Mouse (Mus musculus) layer of hippocampus, adult 6 months (tissue): Measurements from ENCODE around the gene Nkapl. TPM values are rescaled to one million over a fixed set of nuclear protein-coding genes. Genes with fewer than 3 reads are reported as not detected.

ENCODE experiments used
- long read RNA-seq, 2 experiments: library from polyadenylated mRNA; unstranded; transcript quantifications; one replicate each; pipeline ENCODE4 v2.0.0; 2019 to 2020
- microRNA-seq: library from miRNA; unstranded; fragments of <30 nt; microRNA quantifications from one replicate; pipeline ENCODE4 v1.2.0, GENCODE M21; 2020
- polyA plus RNA-seq: library from polyadenylated mRNA; unstranded; fragments of <200 nt; fragmentation: Nextera tagmentation; gene quantifications from 2 replicates; pipeline ENCODE4 v1.2.3, GENCODE M21; 2021

Nkapl gene
- polyA plus RNA-seq, result 1.4 and 1.6 TPM in 2 replicates
- long read RNA-seq, experiment 1, result 0 reads
- long read RNA-seq, experiment 2, partial matches to known transcripts, result 0 of 1 reads
- long read RNA-seq, experiment 2, other reads (novel, unspliced or antisense), result 0 of 1 reads

DNA sequence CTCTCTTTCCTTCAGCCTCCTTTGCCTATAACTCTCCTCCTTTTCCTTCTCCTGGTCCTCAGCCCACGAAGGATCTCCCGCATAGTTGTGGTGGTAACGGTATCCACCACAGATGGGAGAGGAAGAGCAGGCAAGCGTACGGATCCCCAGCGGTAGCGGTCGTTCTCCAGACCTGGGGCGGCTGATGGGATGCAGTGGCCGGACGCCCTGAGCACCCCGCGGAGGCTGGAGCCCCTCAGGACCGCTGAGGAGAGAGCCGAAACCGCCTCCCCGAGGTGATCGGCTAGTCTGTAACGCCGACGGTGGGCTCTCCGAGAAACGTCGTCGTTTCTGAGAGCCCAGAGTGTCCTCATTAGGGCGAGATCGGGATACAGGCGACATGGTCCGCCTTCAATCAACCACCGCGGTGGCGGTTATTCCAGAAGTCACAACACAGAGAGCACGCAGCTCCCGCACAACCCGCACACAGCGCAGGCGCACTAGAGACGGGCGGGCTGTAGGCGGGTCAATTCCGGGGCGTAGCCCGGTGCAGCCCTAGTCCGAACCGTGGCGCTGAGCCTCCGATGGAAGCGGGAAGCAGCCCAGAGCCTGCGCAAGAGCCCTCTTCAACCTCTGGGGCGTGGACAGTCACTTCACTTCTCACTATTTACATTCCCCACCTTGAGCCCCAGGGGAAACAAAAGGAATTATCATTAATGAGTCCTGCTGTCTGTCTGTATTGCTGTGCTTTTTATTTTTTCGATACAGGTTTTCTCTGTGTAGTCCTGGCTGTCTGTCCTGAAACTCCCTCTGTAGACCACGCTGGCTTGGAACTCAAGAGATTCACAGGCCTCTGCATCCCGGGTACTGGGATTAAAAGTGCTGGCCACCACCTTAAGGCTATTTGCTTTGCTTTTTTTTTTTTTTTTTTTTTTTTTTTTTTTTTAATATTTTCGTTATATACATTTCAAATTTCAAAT lies at the start of gene Nkapl:
Gene Nkapl, minus strand, starts transcription at position 449 of the 959 bp plus-strand sequence.

DNA sequence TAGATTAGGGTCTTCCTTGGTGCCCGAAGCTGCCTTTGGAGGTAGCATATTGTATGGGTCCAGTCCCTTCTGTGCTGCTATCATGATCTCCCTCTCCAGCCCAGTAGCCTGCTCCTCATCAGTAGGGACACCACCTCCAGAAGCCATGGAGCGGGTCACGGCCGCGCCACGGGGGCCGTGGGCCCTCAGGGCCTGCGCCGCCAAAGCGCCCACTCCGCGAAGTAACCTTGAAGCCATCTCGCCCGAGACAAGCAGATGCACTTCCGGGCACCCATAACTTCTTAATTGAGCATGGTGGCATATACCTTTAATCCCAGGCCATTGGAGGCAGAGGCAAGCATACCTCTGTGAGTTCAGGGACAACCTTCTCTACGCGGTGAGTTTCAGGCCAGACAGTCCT lies 32.9 kb upstream of the Nkapl start, which contains the start of gene Gm11273:
Gene Gm11273, minus strand, starts transcription at position 237 of the 400 bp plus-strand sequence.

DNA sequence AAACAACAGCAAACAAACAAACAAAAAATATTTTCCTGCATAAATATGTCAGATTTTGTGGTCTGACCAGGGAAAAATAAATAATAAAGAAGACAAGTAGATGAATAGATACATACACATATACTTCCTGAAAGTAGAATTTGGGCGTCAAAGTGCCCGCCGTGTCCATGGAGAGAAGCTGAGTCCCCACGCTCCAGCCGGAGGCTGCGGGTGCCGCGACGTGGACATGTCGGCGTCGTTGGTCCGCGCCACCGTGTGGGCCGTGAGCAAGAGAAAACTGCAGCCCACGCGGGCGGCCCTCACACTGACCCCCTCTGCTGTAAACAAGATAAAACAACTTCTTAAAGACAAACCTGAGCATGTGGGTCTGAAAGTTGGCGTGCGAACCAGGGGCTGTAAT lies 26.8 kb upstream of the Nkapl start, which contains the start of gene AK157302:
Gene AK157302, plus strand, starts transcription at position 144 of the 400 bp plus-strand sequence.

DNA sequence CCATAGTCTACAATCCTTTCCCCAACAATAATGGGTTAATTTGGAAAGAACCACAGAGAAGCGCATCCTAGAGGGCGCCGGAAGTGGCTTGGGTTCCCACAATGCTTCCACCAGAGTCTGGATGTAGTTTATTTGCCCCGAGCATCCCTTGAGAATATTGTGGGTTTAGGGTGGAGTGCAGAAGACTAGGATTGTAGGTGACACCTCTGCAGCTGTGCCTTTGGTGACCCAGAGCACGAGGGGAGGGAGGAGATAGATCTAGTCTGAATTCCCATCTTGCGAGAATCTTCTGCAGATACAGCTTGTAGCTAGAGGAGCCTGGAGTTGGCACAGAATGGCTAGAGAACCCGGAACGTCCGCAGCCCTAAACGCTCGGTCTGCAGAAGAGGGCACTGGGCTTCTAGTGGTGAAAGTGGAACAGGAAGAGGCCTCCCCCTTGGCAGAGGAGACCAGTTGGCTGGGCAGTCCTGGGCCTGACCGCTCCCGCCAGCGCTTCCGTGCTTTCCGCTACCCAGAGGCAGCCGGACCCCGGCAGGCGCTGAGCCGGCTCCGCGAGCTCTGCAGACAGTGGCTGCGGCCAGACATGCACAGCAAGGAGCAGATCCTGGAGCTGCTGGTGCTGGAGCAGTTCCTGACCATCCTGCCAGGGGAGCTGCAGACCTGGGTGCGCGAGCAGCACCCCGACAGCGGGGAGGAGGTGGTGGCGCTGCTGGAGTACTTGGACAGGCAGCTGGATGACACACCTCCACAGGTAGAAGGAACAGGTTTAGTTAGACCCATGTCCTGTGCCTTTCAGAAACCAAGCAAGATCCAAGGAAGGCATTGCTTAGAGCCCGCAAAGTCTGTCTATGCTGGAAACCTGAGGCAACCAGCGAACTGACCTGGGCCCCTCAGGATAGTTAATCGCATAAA lies 10.7 kb upstream of the Nkapl start, which contains the start of the genes Zkscan4 and Gm10065:
Gene Zkscan4, plus strand, starts transcription at position 149 of the 912 bp plus-strand sequence.
Gene Gm10065, minus strand, starts transcription at position 683 of the 912 bp plus-strand sequence.

DNA sequence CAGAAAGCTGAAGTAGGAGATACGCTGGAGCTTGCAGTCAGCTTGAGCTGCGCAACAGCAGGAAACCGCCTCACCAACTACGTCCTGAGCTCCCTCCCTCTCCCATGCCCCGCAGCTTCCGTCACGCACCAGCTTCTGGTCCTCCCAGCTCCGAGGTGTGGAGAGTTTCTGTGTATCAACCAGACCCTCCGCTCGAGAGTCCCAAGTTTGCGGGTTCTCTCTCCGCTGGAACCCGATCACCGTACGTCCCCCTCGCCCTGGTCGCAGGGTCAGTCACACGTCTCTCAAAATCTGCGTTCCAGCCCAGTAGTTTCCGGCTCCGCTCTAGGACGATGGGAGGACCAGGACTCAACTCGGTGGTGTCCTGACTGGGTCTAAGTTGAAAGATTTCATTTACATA lies 14.9 kb downstream of the Nkapl start, which contains the start of gene Zscan26:
Gene Zscan26, minus strand, starts transcription at position 282 of the 400 bp plus-strand sequence.

DNA sequence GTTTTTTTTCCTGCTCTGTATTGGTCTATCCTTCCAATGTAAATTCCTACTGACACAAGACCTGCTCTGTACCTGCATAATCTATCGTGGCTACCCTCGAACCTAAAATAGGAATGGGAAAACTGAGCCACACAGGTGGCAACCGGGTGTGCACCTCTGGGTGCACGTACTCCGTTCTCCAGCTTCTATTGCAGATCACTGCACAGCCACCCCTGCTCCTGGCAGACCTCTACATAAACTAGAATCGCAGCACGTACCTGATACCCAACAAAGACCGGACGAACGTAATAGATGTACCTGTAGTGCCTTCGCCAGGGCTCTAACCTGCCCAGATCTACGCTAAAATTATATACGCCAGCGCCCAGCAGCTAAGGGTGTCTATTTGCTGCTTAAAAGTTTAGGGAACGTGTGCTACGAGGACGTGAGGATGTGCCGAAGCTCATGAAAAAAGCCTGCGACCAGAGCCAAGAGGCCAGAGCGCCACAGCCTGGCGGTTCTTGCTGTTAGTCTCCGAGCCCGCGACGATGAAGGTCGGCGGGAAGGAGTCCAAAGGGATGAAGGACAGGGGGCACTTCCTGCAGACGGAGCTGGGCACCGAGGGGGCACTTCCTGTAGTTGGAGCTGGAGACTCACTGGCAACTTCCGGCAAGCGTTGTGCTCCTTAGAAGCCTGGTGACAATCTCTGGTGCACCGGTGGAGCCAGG lies 27.7 kb downstream of the Nkapl start, which contains the start of gene Pgbd1:
Gene Pgbd1, minus strand, starts transcription at position 556 of the 704 bp plus-strand sequence.

Small RNA genes lying within 50 kb of the gene (microRNA-seq; reads per million reads assigned to microRNA genes)
- gene Mir1896, result not detected

Other genes with a start within 250 kb of the Nkapl start
- not detected in 2 replicates for gene Gpx5, start 175.8 kb downstream of the Nkapl start, polyA plus RNA-seq
- gene Gpx6, start 156.4 kb downstream of the Nkapl start, polyA plus RNA-seq, result not detected in 2 replicates
- gene Olfr1367, start 121.6 kb downstream of the Nkapl start, polyA plus RNA-seq, result not detected in 2 replicates
- 5.1 and 5.6 TPM in 2 replicates for gene Zscan12, start 105.7 kb downstream of the Nkapl start, polyA plus RNA-seq
- gene Zkscan3, start 65.8 kb downstream of the Nkapl start, polyA plus RNA-seq, result 11.7 and 13.0 TPM in 2 replicates
- gene Pgbd1, start 27.5 kb downstream of the Nkapl start, polyA plus RNA-seq, result 0.99 and 1.1 TPM in 2 replicates
- gene Zscan26, start 14.8 kb downstream of the Nkapl start, polyA plus RNA-seq, result 39.6 and 60.7 TPM in 2 replicates
- 3.1 and 3.3 TPM in 2 replicates for gene Zkscan4, start 10.4 kb upstream of the Nkapl start, polyA plus RNA-seq
- 1.8 TPM in 1 of 2 replicates, not detected in the other for gene Gm10065, start 10.9 kb upstream of the Nkapl start, polyA plus RNA-seq
- gene AK157302, start 26.7 kb upstream of the Nkapl start, polyA plus RNA-seq, result 1.8 and 2.1 TPM in 2 replicates
- gene Gm11273, start 32.9 kb upstream of the Nkapl start, polyA plus RNA-seq, result 13.0 and 13.4 TPM in 2 replicates
- 1.6 and 2.7 TPM in 2 replicates for gene Zkscan8, start 62.6 kb upstream of the Nkapl start, polyA plus RNA-seq
- 0.10 TPM in 1 of 2 replicates, not detected in the other for gene Olfr1366, start 74.3 kb upstream of the Nkapl start, polyA plus RNA-seq
- gene Olfr1535, start 91.4 kb upstream of the Nkapl start, polyA plus RNA-seq, result 0.06 TPM in 1 of 2 replicates, not detected in the other
- not detected in 2 replicates for gene Olfr1364, start 113.2 kb upstream of the Nkapl start, polyA plus RNA-seq
- not detected in 2 replicates for gene Olfr1362, start 145.5 kb upstream of the Nkapl start, polyA plus RNA-seq
- not detected in 2 replicates for gene Olfr11, start 174.0 kb upstream of the Nkapl start, polyA plus RNA-seq
- not detected in 2 replicates for gene Olfr1361, start 194.9 kb upstream of the Nkapl start, polyA plus RNA-seq
- not detected in 2 replicates for gene Olfr1360, start 208.9 kb upstream of the Nkapl start, polyA plus RNA-seq
- not detected in 2 replicates for gene Olfr1359, start 229.6 kb upstream of the Nkapl start, polyA plus RNA-seq
- gene Hist1h2bl, start 247.6 kb upstream of the Nkapl start, polyA plus RNA-seq, result 0.80 and 1.4 TPM in 2 replicates
- gene Hist1h2ai, start 247.9 kb upstream of the Nkapl start, polyA plus RNA-seq, result 1.4 TPM in 1 of 2 replicates, not detected in the other
- gene Hist1h3h, start 249.2 kb upstream of the Nkapl start, polyA plus RNA-seq, result not detected in 2 replicates